Mouse (Mus musculus) mature B cell (primary cell): ENCODE measurements around the gene Irx1.

Experiments used
- in situ Hi-C: fragments of 300-500 bp; cut with MboI; formaldehyde crosslinking; loops from 2 replicates; pipeline ENCODE4 v1.14.3; 2019

Gene Irx1

GRCm38 (mm10) chr13:71963356-71964351 is at the start of gene Irx1:
TSS of gene Irx1 (minus strand) at chr13:71963723.
- in situ Hi-C loops = no loop called here

GRCm38 (mm10) chr13:71979932-71980655 is 16.6 kb upstream of the Irx1 start:
- in situ Hi-C loops = no loop called here

DNA sequence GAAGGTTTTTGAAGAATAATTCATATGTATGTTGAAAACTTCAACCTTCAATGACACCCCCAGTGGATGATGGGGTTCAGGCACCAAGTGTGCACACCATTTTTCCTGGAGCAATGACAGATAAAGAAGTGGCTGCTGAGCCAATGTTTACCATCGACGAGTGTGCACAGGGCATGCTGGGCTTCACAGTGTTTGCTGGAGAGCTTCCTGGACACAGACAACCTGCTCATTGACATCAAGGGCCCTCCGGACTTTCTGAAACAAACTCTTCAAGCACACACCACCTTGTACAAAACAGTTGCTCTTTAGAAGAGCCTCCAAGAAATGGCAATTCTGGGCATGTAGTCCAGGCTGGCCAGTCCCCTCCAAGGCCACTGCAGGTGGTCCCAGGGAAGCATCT is 12.2 kb upstream of the Irx1 start:
- in situ Hi-C loops = no loop called here

DNA sequence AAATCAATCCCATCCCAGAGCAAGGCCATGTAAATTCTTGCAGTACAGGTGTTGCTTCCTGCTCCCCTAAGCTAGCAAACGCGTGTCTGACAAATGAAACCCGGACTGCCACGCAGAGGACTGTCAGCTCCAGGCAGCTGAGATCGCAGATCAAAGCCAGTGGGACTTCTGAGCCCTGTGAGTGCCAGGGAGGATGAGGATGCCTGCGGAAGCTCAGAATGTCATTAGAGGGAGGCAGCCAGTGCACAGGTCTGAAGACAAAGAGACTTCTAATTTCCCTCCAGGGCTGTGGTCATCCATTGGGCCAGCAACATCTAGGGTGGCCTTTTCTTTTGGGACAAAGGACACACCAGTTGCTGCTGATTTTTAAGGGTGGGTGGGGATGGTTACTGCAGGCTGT is 4.8 kb upstream of the Irx1 start:
- in situ Hi-C loops = no loop called here

- in situ Hi-C loops = no loop called here
These were observed 4.1 kb upstream of the Irx1 start for GRCm38 (mm10) chr13:71967341-71968250.

DNA sequence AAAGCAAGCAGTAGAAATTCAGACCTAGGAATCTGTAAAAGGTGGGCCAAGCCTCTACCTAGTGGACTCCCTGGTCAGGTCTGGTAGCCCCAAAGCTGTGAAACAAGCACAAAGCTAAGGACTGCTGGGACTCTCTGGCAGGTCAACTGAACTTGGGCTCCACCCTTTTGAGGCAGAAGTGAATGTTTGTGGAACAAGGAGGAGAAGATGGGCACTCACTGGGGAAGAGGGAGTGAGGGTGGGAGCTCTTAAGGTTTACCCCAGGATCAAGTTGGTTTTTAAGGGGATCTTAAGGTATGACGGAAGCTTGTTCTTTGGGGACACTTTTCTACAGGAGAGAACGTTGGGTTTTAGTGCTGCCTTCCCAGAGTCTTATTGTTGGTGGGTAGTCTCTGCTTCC is 3.1 kb upstream of the Irx1 start:
- in situ Hi-C loops = no loop called here

DNA sequence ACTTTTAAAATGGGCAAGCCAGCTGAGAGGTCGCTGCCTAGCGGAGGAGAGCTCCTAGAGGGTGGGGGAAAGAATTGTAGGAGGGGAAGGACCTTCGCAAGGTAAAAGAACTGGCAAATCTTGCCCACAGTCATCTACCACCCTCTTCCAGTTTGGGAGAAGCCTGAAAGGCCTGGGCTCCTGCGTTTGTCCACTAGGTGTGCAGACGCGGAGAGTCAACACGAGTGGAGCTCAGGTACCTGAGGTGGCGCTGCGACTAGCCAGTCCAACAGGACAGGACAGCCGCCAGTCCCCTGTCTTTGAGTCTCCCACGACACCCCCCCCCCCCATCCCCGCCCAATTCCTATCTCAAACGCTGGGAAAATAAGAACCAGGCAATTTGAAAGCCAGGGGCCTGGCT is 843 bp upstream of the Irx1 start:
- in situ Hi-C loops = no loop called here

DNA sequence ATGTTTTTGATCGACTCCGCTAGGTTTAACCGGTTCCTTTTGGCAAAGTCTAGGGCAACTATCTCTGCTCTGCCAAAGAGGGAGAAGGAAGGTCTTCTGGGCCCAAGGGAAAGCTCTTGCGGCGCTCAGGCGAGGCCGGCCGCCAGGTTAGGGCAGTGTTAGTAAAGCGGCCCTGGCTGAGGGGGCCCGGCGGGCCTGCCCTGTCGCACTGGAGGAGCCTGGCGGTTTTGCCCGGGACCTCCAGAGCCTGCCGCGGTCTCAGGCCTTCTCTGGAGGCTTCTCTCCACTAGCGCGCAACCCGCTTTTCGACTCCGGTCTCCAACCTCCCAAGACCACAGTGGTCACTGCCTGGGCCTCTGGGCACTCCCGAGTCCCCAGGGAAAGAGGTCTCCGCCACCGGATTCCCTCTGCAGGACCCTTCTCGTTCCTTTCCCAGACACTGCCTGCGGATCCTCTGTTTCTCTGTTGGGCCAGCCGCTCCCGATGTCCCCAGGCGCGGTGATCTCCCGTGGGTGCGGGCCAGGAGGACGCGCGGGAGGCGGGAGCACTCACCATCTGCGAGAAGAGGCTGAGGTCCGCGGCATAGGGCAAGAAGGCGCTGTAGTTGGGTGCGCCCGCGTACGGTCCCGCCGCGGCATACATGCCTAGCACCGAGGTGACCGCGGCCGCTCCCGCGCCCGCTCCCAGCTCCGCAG is 715 bp downstream of the Irx1 start:
- in situ Hi-C loops = no loop called here

GRCm38 (mm10) chr13:71961891-71962660 is 1.4 kb downstream of the Irx1 start:
- in situ Hi-C loops = no loop called here

GRCm38 (mm10) chr13:71960846-71961735 is 2.4 kb downstream of the Irx1 start:
- in situ Hi-C loops = no loop called here

DNA sequence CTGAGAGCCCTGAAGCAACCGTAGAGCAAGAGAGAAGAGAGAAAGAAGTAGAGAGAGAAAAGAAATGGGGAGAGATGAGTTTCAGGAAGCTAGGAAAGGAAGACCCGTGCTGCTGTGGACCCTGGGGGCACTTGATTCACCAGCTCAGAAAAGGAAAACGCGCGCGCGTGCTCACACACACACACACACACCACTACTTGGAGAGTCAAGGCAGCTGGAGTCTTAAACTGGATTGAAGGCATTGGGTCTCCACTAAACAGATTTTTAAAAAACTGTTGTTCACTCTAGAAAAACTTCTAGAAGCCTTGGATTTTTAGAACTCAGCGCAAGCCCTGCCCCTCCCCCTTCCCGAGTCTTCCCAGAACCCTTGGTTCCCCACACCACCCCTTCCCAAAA is 3.2 kb downstream of the Irx1 start:
- in situ Hi-C loops = no loop called here

DNA sequence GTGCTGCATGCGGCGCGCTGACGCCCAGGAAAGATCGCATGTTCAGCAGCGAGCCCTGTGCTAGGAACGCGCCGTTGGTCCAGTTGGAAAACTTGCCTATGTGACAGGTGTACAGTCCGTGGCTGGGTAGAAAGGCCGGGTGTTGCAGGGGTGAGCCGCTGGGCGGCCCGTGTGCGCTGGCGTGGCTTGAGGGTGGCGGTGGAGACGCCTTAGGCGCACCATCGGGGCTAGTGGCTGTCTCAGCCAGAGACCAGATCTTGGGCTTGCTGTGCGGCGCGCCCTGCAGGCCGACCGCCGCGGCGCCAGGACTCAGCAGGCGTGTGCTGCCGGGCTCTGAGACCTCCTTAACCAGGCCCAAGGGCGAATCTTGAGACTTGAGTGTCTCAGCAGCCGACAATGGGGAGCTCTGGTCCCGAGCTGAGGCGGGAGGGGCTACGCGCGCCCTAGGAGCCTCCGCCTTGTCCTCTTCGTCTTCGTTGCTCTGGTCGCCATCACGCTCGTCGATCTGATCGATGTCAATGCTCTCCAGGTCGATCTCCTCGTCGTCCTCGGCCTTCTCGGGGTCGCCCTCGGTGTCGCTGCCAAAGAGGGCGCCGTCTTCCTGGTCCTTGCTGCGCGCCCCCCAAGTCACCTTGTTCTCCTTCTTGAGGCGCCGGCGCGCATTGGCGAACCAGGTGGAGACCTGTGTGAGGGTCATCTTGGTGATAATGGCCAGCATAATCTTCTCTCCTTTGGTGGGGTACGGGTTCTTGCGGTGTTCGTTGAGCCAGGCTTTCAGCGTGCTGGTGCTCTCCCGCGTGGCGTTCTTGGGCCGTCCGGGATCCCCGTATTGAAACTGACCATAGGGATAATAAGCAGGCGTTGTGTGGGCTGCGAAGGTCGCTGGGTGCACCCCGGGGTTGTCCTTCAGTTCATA is 3.9 kb downstream of the Irx1 start:
- in situ Hi-C loops = no loop called here

GRCm38 (mm10) chr13:71958651-71959050 is 4.9 kb downstream of the Irx1 start:
- in situ Hi-C loops = no loop called here

GRCm38 (mm10) chr13:71957811-71958351 is 5.6 kb downstream of the Irx1 start:
- in situ Hi-C loops = no loop called here

DNA sequence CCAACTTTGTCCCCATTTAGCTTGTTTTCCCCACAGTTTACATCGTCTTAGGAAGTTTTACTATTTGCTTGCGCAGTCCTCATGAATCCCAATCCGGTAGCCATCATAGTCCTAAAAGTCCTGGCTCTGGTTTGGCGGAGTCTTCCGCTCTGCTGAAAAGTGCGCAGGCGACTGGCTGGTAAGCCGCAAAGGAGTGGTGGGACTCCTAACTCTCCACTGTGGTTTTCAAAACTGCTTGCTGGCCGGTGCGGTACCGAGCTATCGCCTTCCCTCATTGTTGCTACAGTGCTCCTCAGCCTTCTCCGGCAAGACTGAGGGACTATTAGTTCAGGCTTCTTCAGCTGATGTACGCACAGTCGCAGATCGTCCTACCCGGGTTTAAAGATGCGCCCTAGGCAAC is 6.4 kb downstream of the Irx1 start:
- in situ Hi-C loops = no loop called here

DNA sequence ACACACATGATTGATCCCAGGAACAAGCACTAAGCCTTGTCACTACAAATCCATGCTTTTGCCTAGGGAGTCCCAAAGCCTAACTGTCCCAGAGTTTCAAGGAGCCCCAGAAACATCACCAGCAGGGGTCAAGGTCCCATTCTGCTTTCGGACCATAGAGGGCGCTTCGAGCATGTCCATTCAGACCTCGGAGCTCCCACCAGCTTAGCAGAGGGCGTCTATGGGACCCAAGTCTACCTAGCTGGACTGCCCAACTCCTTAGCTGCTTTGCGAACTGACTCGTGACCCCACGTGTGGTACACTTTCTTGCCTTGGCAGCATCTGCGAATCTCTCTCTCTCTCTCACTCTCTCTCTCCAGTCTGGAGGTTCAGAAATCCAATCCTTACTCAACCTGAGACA is 7.0 kb downstream of the Irx1 start:
- in situ Hi-C loops = no loop called here

DNA sequence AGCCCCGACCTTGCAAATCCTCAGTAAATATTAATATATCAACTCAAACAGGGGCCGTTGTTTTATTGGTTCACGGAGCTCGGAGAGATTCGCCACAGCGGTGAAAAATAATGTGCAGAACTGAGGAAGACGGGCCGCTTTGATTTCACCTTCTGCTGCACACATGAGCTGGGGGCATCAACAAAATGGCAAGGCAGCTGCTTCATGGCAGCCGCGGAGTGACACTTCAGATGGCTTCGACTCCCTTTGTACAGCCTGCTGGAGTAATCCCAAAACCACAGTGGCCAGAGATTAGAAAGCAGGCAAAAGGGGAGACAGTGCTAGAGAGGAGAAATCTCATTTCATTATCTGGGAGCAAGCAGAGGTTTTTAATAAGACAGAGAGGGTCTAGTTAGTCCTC is 11.6 kb downstream of the Irx1 start:
- in situ Hi-C loops = no loop called here

- in situ Hi-C loops = no loop called here
These were observed 13.7 kb downstream of the Irx1 start for GRCm38 (mm10) chr13:71949859-71950258.
